Mouse (Mus musculus) B cell, adult (primary cell): ENCODE measurements around the gene Dgkd. TPM values are rescaled to one million over a fixed set of nuclear protein-coding genes. Genes with fewer than 3 reads are reported as not detected.

Experiments used
- total RNA-seq: library from RNA; stranded (reverse); gene quantifications from 4 replicates; pipeline ENCODE4 v1.2.4, GENCODE M21; 2023; ENCODE audit not compliant: inconsistent age

Gene Dgkd
- 479 to 529 TPM (median 498 TPM) in 4 replicates for total RNA-seq

DNA sequence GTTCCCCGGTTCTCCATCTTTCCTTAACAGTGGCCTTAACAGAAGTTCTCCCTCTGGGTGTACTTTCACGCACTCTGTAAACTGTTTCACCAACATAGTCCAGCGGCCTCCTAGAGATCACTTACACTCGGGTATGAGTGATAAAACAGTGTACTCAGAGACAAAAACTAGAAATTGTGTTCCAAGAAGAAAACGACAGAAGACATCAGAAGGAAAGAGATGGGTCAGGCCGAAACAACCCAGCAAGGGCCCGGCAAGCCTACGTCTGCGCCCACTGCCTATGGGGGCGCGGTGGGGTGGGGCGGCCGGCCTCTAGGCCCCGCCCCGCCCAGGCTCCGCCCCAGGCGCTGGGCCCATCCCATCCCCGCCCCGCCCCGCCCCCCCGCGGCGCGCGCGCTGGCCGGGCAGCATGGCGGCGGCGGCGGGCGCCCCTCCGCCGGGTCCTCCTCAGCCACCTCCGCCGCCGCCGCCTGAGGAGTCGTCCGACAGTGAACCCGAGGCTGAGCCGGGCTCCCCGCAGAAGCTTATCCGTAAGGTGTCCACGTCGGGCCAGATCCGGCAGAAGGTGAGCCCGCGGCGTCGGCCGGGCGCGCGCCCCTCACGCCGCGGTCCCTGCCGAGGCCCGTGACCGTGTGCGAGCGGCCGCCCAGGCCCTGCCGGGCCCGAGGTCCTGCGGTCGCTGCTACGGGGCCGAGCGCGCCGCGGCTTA lies at the start of gene Dgkd:
Dgkd (plus strand) TSS at position 396 of the 709 bp plus-strand sequence.

DNA sequence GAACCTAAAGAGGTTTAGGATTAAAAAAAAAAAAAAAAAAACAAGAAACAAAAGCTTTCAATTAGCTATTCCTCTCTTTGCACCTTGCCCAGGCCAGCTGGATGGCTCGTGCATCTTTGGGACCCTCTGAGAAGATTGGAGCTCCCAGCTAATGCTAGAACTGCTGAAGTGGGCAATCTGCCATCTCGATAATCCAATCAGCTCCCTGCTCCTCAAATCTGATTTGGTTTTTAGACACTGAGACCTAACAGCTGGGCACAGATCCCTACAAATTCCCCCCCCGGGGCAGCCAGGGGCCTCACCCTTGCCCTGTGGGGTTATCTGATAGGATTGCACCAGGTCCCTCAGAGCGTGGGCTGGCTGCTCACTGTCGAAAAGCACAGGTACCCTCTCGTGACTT lies 49.5 kb upstream of the Dgkd start, which contains the start of gene Sag:
Sag (plus strand) TSS at position 105 of the 400 bp plus-strand sequence.

Other genes with a start within 250 kb of the Dgkd start
- gene Inpp5d, start 233.0 kb upstream of the Dgkd start, total RNA-seq, result 718 to 785 TPM (median 748 TPM) in 4 replicates
- gene Atg16l1, start 97.4 kb upstream of the Dgkd start, total RNA-seq, result 92.7 to 98.7 TPM (median 94.3 TPM) in 4 replicates
- 4.7 to 6.8 TPM (median 5.7 TPM) in 4 replicates for gene Sag, start 49.6 kb upstream of the Dgkd start, total RNA-seq
- 16.8 to 20.3 TPM (median 20.2 TPM) in 4 replicates for gene Usp40, start 155.3 kb downstream of the Dgkd start, total RNA-seq
- gene Ugt1a10, start 202.1 kb downstream of the Dgkd start, total RNA-seq, result not detected in 4 replicates
- gene Ugt1a9, start 217.5 kb downstream of the Dgkd start, total RNA-seq, result not detected in 4 replicates
- not detected in 4 replicates for gene Ugt1a8, start 234.5 kb downstream of the Dgkd start, total RNA-seq
- gene Ugt1a7c, start 241.8 kb downstream of the Dgkd start, total RNA-seq, result 0.27 to 0.39 TPM in 2 of 4 replicates, not detected in the others
- gene Ugt1a6b, start 250.0 kb downstream of the Dgkd start, total RNA-seq, result 0.26 TPM in 1 of 4 replicates, not detected in the others